Mouse (Mus musculus) adrenal gland, postnatal 36 days (tissue): ENCODE data around the gene Dclk1. TPM values are rescaled to one million over a fixed set of nuclear protein-coding genes. Genes with fewer than 3 reads are reported as not detected.

Source experiments
- DNase-seq, 2 experiments: peaks; one replicate each; pipeline ENCODE4 v3.0.0; 2021; ENCODE audit warnings: mixed read lengths in 1 of 2
- total RNA-seq, 2 experiments: library from RNA; stranded (reverse); gene quantifications; 2 replicates each; pipeline ENCODE4 v1.2.3; 2021

The Dclk1 gene
- total RNA-seq, 2 experiments from 2014 or later = 3.6 to 5.2 TPM

DNA sequence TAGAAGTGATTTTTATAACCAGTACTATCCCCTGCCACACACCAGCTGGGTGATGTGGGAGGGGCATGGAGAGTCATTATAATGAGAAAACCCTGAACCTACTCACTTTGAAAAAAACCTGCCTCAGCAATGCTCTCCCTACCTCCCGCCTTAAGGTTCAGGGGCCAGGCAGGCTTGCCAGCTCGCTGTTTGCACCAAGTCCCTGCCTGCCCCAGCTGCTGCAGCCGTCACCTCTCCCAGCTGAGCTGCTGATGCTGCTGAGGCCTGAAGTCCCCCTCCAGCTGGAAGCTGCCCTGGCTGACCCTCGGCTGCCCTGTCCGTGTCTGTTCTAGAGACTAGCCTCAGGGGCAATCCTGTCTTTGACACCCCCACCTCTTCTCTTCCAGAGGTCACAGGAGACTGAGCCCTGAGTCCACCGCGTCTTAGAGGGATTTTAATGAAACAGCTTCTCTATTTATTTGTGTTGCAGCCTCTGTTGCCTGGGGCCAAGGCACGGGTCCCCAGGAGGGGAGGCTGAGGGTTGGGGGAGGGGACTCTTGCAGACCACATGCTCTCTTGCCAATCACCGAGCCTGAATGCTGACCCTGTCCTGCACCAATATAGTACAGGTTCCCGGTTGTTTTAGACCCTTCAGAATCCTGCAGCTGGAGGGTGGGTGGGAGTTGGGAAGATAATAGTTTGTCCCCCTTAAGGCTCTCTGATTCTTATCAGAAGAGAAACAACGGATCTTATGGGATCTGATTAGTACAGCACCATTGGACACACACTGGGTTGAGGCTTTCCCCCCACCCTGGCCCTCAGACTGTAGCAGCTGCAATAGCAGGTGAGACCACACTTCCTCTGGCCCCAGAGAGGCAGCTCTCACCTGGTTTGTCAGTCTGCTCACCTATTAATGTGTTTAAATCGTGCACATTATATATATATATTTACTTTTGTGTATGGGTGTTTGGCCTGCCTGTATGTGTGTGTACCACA, 346.1 kb downstream of the Dclk1 start:
- DNase-seq = no peak

Other genes with a start within 250 kb of the Dclk1 start
- not detected for gene Ccna1, start 186.9 kb upstream of the Dclk1 start, total RNA-seq
- 10 to 100 TPM; 40.6 to 59.0 TPM for gene Spg20, start 130.3 kb upstream of the Dclk1 start, total RNA-seq
- gene Ccdc169, start 105.0 kb upstream of the Dclk1 start, total RNA-seq = under 1 TPM in 1 of 2 experiments, not detected in 1; 0.33 TPM
- not detected for gene Sohlh2, start 60.3 kb upstream of the Dclk1 start, total RNA-seq
- gene Gm21954, start 229.8 kb downstream of the Dclk1 start, total RNA-seq = not detected